Mouse (Mus musculus) liver, adult (tissue): Measurements from ENCODE around the gene Agap1.

Source experiments
- GATA4 ChIP-seq: IDR thresholded peaks from 2 replicates; pipeline ENCODE4 v1.6.1; 2014; ENCODE audit warnings: mild to moderate bottlenecking, low read length; ENCODE audit not compliant: insufficient replicate concordance

Agap1 gene

DNA sequence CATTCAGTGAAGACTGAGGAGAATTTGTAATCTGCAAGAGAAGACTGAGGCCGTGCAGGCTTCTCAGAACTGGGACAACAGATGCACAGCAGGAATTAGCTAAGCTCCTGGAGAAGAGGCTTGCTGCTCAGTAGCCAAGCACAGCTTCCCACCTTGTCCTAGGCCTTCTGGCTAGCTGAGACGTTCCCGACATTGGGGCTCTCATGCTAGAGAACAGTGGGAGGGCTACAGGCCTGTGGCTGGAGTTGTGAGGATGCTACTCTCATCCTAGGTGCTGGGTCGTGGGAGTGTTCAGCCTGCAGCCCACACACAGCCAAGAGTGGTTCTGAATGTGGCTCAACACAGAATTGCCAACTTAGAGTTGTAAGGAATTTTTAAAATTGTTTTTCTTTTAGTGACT lies 133.5 kb downstream of the Agap1 start:
- TF ChIP-seq GATA4: no peak

DNA sequence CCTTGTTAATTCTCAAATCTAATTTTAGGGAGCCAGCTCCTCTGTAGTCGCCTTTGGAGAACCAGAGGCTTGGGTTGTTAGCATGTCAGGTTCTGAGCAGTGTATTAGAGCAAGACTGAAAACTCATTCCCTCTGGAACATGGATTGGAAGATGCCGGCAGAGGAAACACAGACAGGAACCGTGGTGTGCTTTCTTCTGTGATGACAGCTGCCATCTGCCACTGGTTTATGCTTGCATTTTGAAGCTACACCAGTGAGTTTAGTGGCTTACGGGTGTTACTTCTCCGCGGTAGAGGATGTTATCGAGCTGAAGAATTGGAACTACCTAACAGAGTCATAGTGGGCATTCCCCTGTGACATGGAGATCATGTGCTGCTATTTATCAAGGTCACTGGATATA lies 136.4 kb downstream of the Agap1 start:
- no peak for TF ChIP-seq GATA4

DNA sequence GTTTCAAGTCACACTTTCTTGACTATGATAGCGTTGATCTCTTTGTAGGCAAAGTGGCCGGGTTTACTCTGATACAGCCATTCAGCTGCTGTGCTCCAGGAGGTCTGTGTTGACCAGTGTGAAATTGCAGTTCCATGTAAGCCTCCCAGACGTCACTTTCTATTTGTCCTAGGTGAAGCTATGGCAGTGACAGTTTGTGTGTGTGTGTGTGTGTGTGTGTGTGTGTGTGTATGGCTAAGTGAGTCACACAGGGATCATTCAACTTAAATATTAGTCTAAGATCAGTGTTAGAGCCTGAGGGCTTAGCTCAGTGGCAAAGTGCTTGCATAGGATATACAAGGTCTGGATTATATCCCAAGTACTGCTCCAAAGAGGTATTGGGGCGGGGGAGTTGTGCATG lies 138.6 kb downstream of the Agap1 start:
- TF ChIP-seq GATA4: no peak

DNA sequence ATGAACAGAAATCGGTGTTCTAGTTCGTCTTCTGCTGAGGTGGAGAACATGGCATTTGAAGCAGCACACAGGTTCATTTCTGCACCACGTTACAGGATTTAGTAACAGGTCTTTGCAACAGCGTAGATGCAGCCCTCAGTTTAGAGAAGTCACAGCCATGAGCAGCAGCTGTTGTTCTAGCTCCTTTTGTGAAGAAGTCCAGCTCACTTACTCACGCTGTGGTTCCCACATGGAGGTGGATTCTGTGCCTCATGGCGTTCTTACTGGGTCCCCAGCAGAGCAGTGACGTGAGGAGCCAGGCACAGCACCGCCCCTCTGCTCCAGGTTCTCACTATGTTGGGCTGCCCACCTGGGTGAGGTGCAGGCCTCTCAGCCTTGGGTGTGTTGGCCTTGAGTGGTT lies 140.4 kb downstream of the Agap1 start:
- TF ChIP-seq GATA4: no peak

DNA sequence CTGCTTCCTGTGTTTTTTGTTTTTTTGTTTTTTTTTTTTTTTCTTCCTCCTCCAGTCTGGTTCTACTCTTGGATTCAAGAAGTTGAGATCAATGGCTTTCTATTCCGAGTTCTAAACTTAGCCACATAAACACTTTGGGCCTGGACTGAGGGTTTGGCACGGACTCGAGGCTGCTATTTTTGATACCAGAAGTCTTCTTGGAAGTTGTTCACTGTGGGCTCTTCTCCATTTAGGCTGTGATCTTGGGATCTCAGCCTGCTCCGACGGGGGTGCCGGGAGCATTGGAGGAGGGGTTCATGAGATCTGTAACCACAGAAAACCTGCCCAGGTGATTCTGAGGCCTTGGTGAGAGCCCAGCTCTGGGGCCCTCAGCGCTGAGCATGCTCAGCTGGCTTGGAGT lies 140.8 kb downstream of the Agap1 start:
- TF ChIP-seq GATA4: no peak

DNA sequence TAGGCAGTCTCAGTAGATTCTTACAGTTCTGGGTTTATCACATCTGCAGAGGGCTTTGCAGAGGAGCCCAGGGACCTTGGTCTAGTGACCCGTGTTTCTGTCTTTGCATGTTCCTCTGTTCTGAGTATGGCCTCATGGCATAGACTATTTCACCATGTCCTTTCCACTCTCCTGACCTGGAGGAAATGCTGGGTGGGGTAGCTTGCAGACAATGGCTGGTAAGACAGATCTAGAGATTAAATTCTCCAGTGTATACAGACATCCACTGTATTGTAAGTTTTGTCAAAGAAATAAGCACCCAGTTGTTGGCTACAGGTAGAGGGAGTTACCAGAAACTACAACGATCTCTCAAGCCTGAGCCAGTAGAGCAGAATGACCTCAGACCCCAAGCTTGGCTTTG lies 141.6 kb downstream of the Agap1 start:
- TF ChIP-seq GATA4: no peak

DNA sequence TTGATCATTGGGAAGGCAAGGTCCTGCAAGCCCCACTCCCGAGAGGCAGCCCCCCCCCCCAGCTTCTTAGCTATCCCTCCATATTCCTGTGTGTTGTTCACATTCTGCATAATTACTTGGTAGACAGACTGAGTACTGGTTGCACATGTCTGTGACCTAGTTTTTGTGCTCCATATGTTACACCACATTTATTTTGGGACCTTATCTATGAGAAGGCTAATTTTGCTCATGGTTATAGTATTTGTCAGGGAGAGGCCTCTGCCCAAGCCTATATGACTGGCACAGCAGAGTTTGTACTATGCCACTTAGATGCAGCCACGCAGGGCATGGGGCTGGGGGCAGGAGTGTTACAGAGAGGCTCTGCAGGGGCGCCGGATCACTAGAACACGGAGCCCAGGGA lies 144.3 kb downstream of the Agap1 start:
- TF ChIP-seq GATA4: no peak

DNA sequence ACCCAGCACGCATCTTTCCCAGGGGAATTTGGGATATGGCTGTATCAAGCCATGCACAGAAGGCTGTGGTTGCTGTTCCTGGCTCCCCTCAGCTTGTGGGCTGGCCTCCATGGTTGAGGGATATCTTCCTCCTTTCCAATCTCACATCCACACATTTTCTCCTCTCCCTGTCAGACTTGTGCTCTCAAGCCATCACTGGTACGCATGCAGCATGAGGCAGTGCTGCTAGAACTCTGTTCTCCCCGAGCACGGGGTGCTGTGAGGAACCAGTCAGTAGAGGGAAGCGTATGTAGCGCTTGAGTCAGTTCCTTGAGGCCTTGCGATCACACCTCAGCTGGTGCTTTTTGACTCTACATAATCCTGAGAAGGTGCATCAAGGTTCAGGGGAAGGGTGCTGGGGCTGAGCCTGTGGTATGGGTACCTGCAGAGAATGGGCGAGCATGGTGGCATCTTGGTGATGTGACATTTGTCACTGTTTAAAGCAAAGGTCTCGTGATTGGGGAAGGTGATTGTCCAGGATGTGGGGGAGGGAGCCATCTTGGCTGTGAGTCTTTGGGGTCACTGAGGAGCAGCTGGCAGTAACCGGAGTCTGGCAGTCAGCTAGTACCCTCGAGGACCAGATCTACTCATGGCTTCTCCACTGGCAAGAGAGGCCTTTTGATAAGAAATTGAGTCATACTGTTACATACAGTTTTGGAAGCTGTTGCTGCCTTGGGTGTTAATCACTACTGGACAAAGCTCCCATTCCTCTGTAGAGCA lies 145.6 kb downstream of the Agap1 start:
- no peak for TF ChIP-seq GATA4

DNA sequence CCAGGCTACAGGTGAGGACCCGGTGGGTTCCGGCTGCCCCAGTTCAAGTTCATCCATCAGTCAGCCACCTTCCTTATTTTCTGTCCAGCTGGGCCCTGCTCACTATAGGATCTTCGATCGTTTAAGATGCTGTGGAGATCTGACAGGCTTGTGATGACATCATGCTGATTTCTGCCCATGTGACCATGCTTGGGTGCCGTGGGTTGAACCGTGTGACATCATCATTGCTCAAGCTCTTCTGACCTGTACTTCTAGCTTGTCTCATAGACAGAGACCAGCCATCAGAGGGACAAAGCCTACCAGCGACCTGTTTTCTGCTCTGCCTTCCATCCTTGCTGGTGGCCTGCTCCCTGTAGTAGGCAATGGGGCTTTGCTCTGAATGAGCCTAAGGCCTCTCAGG lies 146.7 kb downstream of the Agap1 start:
- no peak for TF ChIP-seq GATA4

DNA sequence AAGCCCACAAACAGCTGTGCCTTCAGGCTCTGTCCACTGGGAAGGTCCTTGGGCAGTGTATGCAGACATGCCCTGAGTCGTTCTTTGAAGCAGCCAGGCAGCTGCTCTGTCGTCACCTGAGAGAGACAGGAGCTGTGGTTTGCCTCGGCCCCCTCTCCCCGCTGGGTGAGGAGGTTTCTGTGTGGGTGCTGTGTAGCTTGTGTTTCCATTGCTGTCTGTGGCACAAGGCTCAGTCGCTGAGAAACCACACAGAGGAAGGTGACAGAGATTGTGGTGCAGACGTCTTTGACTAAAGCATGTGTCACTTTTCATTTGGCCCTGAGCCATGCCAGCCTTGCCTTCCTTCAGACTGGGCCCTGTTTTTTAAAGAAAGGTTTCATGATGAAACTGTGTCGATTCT lies 148.3 kb downstream of the Agap1 start:
- no peak for TF ChIP-seq GATA4

DNA sequence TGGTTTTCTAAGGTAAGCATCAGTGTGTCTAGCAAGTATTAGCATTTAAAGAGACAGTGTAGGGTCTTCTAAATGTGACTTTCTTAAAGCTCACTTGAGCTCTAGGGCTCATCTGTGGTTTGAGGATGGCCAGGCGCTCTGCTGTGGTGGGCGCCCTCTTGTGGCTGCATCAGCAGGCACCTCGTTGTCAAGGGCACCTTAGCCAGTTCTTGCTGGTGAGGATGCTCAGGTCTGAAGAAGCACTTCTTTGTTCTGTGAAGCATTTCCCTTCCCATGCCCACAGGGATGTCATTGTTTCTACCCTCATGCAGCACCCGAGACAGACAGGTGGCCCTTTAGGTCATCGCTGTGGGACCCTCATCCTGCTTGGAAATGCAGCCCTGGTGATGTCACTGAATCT lies 152.0 kb downstream of the Agap1 start:
- no peak for TF ChIP-seq GATA4

DNA sequence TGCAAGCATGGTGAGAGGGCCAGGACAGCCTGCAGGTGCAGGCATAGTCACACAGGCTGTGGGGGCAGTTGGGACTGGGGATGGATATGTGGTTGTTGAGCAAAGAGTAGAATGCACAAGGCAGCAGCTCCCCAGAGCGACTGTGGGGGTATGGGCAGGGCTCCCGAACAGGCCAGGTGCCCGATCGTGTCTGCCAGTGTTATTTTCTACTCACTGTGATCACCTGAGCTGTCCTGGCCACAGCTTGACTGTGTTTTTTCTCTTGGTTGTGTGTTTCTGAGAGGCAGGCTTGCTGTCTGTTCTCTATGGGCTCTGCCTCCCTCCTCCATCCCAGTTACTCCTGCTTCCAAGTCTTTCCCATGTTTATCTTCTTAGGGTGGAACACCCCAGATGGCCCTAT lies 154.2 kb downstream of the Agap1 start:
- TF ChIP-seq GATA4: no peak

DNA sequence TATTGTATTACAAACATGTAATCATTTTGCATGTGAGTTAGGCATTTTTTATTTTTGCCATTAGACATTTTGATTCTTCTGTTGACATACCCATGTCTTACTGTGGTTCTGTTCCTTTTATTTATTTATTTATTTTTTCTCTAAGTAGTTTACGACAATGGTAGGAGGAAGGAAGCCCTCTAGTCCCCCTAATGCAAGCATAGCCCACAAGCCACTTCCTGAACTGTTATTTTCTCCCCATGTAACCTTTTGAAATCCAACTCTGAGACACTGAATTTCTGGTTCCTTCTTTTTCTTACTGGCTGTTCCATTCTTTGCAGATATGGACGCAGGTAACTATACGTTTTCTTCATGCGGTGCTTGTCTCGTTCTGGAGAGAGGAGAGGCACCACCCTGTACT lies 155.4 kb downstream of the Agap1 start:
- no peak for TF ChIP-seq GATA4

DNA sequence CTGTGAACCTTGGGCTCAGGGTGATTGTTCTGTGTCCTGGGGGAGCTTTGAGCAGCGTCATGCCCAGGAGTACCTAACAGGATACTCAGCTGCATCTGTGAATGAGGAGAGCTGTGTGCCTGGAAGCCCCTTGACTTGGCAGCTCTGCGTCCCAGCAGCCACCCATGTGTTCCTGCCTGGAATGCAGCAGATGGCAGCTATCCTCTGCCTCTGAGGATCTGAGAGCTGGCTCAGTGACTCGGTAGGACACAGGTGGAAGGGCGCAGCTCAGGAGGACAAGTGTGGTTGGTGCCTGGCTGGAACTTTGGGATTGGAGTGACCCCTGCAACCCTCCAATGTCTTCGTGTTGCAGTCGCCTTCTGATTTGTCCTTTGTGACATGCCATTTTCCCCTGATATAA lies 156.9 kb downstream of the Agap1 start:
- no peak for TF ChIP-seq GATA4

DNA sequence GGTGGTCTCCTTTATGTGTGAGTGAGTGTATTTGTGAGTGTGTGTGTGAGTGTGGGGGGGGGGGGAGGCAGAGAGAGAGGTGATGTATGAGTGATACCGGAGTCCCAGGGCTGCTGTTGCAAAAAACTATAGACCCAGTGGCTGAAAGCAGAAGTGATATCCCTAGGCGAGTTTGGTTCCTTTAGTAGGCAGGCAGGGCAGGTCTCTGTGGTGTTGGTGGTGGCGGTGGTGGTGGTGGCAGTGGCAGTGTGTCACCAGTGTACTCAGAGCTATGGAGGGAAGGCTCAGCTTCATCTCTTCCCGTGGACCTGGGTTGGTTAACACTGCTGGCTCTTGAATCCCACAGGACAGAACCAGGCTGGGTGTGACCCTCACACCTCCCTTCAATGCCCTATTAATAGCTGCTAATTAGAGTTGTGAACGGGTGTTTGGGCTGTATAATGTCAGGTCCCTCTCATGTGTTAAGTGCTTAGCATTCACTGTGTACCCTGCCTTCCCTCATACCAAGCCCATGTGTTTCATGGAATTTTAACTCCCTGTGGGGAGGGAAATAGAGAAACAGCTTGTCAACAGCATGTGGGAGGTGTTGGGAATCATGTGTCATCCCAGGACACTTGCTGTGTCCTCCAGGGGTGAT lies 158.7 kb downstream of the Agap1 start:
- TF ChIP-seq GATA4: no peak

DNA sequence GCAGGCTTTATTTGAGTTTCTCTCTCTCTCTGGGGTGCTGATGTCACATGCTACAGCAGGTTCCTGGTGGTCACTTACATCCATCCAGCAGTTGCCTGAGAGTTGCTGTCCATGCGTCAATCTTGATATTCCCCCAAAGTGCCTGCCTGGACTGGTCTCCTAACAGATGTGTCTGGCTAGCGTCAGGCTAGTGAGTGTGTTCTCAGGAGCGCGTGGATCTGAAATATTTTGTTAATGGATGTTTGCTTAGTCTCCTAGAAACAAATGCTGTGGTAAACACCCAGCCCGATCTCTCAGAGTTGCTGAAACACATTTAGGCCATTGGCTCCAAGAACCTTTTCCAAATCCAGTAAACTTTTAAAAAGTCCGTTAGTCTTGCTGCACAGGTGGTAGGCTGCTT lies 161.9 kb downstream of the Agap1 start:
- TF ChIP-seq GATA4: no peak

DNA sequence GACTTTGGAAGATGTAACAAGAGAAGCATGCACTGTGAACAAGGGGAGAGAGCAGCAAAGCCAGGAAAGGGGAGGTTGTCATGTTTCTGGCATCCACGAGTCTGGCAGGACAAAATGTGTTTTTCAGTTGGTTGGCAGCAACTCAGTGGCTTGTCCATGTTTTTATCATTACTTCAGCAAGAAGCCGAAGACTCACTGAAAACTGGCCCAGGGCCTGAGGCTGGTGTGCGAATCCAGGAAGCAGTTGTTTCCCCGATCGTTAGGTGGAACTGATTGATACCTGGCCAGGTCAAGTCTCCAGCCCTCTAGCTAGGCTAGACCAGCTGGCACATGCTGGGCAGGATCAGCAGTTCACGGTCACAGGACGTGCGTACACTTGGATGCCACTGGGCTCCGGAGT lies 162.7 kb downstream of the Agap1 start:
- TF ChIP-seq GATA4: no peak
